Mouse (Mus musculus) cortical plate, adult 2 months (tissue): ENCODE data around the gene Tlk1.

Experiments
- CTCF ChIP-seq: fragments of 200-500 bp; IDR thresholded peaks from 2 replicates; pipeline ENCODE4 v1.5.1; 2011; ENCODE audit warnings: mild to moderate bottlenecking, control low read depth, low read length; ENCODE audit not compliant: insufficient read depth; ENCODE audit errors: extremely low read depth
- POLR2A ChIP-seq: fragments of 200-500 bp; IDR thresholded peaks from 2 replicates; pipeline ENCODE4 v1.6.1; 2011; ENCODE audit warnings: mild to moderate bottlenecking, low read length, control low read depth; ENCODE audit not compliant: insufficient read depth; ENCODE audit errors: extremely low read depth

DNA sequence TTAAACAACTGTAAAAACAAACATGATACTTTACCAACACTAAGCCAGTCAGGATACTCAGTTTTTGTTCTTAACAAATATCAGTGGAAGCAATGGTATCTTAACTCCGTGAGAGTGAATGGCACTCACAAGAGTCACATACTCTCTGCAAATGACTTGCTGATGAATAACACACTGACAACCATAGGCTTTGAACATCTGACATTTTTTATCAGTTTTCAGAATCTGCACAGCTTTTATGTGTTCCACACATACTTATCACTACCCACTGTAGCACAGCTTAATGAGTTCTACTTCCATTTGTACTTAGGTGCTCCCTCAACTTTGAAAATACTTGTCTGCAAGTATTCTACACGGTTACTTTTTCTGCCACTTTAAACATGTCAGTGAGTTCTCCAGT, 35.3 kb downstream of the Tlk1 start:
- TF ChIP-seq POLR2A = no peak
- no peak for TF ChIP-seq CTCF
